8 mouse cellular contexts compared by ENCODE assay signal in genomic region chr5:65765635-65765911, GRCm38 (mm10). TPM values are rescaled to one million over a fixed set of nuclear protein-coding genes. Genes with fewer than 3 reads are reported as not detected.
DNase-seq lines count a peak whose midpoint lies in the region; ATAC-seq and TF ChIP-seq lines count a peak whose summit lies in the region.

No protein-coding gene starts in this region.

- no peaks in the 10 kb centered on the region for H3K27me3 ChIP-seq in kidney, postnatal 0 days (ENCODE audit: insufficient read depth, low read length)
- no peaks in the 10 kb centered on the region for H3K27me3 ChIP-seq in embryonic facial prominence, embryonic 12.5 days
- H3K27me3 ChIP-seq in hindbrain, embryonic 16.5 days (replicated peaks; ENCODE audit: control insufficient read depth, insufficient read depth, low read length): no peaks in the 10 kb centered on the region
- no peaks in the 10 kb centered on the region for H3K27me3 ChIP-seq in midbrain, embryonic 16.5 days (ENCODE audit: control insufficient read depth, insufficient read depth, low read depth, low read length)

- WGBS in kidney, postnatal 0 days: 49% methylated on average over 5 of the region's 5 CpGs
- 69% methylated on average over 5 of the region's 5 CpGs for WGBS in embryonic facial prominence, embryonic 12.5 days
- WGBS in hindbrain, embryonic 16.5 days: 47% methylated on average over 5 of the region's 5 CpGs
- WGBS in midbrain, embryonic 16.5 days: 51% methylated on average over 5 of the region's 5 CpGs

- TF ChIP-seq CTCF in kidney, postnatal 0 days (IDR thresholded peaks at IDR 0.05; ENCODE audit: low read depth): no peak

- no peak for ATAC-seq in kidney, postnatal 0 days (replicated peaks; ENCODE audit: low FRiP score, low read depth)
- no peak for ATAC-seq in embryonic facial prominence, embryonic 12.5 days (ENCODE audit: insufficient number of reproducible peaks, insufficient read depth, low FRiP score, low TSS enrichment)
- no peak for ATAC-seq in hindbrain, embryonic 16.5 days
- no peak for ATAC-seq in midbrain, embryonic 16.5 days

- H3K27ac ChIP-seq in kidney, postnatal 0 days: peak overlapping the region; percentile 99; the same call in 1 of the 2 replicates
- H3K27ac ChIP-seq in embryonic facial prominence, embryonic 12.5 days: no peak overlapping the region
- peak overlapping the region; percentile 5; the same call in 1 of the 2 replicates for H3K27ac ChIP-seq in hindbrain, embryonic 16.5 days (ENCODE audit: low read depth, low read length)
- H3K27ac ChIP-seq in midbrain, embryonic 16.5 days (ENCODE audit: low read length): peak overlapping the region; percentile 99

- no peaks in the 10 kb centered on the region for H3K36me3 ChIP-seq in kidney, postnatal 0 days (ENCODE audit: insufficient read depth, low read length)
- H3K36me3 ChIP-seq in embryonic facial prominence, embryonic 12.5 days: no peaks in the 10 kb centered on the region
- H3K36me3 ChIP-seq in hindbrain, embryonic 16.5 days (ENCODE audit: control insufficient read depth, insufficient read depth, low read length): no peaks in the 10 kb centered on the region
- H3K36me3 ChIP-seq in midbrain, embryonic 16.5 days (ENCODE audit: control insufficient read depth, insufficient read depth, low read length): no peaks in the 10 kb centered on the region

- DNase-seq in kidney, postnatal 0 days (ENCODE audit: low spot score): no peak
- DNase-seq in kidney, postnatal 4 days: no peak
- DNase-seq in right cerebral cortex, postnatal 10 days (ENCODE audit: low spot score in 2 of 2): no peak
- no peak for DNase-seq in adrenal gland, postnatal 10 days
- DNase-seq in gastrocnemius, postnatal 4 days (ENCODE audit: low spot score in 2 of 2): no peak

- H3K4me3 ChIP-seq in kidney, postnatal 0 days (replicated peaks; ENCODE audit: low read depth, low read length): peak overlapping the region; percentile 77
- H3K4me3 ChIP-seq in embryonic facial prominence, embryonic 12.5 days: peak overlapping the region; percentile 84
- H3K4me3 ChIP-seq in hindbrain, embryonic 16.5 days (ENCODE audit: low read length): peak overlapping the region; percentile 91
- H3K4me3 ChIP-seq in midbrain, embryonic 16.5 days (ENCODE audit: low read depth, low read length): peak overlapping the region; percentile 78

- no peaks in the 10 kb centered on the region for H3K9me3 ChIP-seq in kidney, postnatal 0 days (replicated peaks; ENCODE audit: low read length)
- no peaks in the 10 kb centered on the region for H3K9me3 ChIP-seq in embryonic facial prominence, embryonic 12.5 days
- no peaks in the 10 kb centered on the region for H3K9me3 ChIP-seq in hindbrain, embryonic 16.5 days (ENCODE audit: control insufficient read depth, low read length)
- H3K9me3 ChIP-seq in midbrain, embryonic 16.5 days (replicated peaks; ENCODE audit: control insufficient read depth, low read length, poor library complexity, severe bottlenecking): no peaks in the 10 kb centered on the region

- no peaks in the 10 kb centered on the region for H3K4me1 ChIP-seq in kidney, postnatal 0 days (replicated peaks; ENCODE audit: insufficient read depth, low read length)
- H3K4me1 ChIP-seq in embryonic facial prominence, embryonic 12.5 days: peaks cover 4% of the 10 kb centered on the region
- peaks cover 5% of the 10 kb centered on the region for H3K4me1 ChIP-seq in hindbrain, embryonic 16.5 days (ENCODE audit: control insufficient read depth, insufficient read depth, low read depth, low read length)
- H3K4me1 ChIP-seq in midbrain, embryonic 16.5 days (ENCODE audit: control insufficient read depth, insufficient read depth, low read length): peaks cover 10% of the 10 kb centered on the region

- H3K4me2 ChIP-seq in kidney, postnatal 0 days (ENCODE audit: low read length): peak overlapping the region; percentile 94
- H3K4me2 ChIP-seq in embryonic facial prominence, embryonic 12.5 days (replicated peaks): peak overlapping the region; percentile 69
- peak overlapping the region; percentile 72 for H3K4me2 ChIP-seq in hindbrain, embryonic 16.5 days (ENCODE audit: low read length)
- H3K4me2 ChIP-seq in midbrain, embryonic 16.5 days (ENCODE audit: low read length): peak overlapping the region; percentile 74

- H3K9ac ChIP-seq in kidney, postnatal 0 days (ENCODE audit: low read depth, low read length): no peak overlapping the region
- H3K9ac ChIP-seq in embryonic facial prominence, embryonic 12.5 days: peak overlapping the region; percentile 4; the same call in 1 of the 2 replicates
- peak overlapping the region; percentile 39; the same call in 1 of the 2 replicates for H3K9ac ChIP-seq in hindbrain, embryonic 16.5 days (ENCODE audit: low read depth, low read length)
- peak overlapping the region; percentile 52 for H3K9ac ChIP-seq in midbrain, embryonic 16.5 days (ENCODE audit: low read depth, low read length)

RNA-seq across cellular contexts. Expression of gene N4bp2, which starts 2.3 kb away (rescaled TPM):
- polyA plus RNA-seq in kidney, postnatal 0 days (2015; fragmentation: Nextera tagmentation; extraction: Ambion mirVana): 14.9 and 15.8 TPM in 2 replicates
- 38.1 and 41.7 TPM in 2 replicates for polyA plus RNA-seq in embryonic facial prominence, embryonic 12.5 days (2016; fragmentation: Nextera tagmentation; extraction: Ambion mirVana)
- 12.0 and 12.1 TPM in 2 replicates for polyA plus RNA-seq in hindbrain, embryonic 16.5 days (2015; fragmentation: Nextera tagmentation; extraction: Ambion mirVana)
- polyA plus RNA-seq in midbrain, embryonic 16.5 days (2015; fragmentation: Nextera tagmentation; extraction: Ambion mirVana): 14.2 and 19.0 TPM in 2 replicates
- total RNA-seq in adrenal gland, postnatal 10 days (2021): 10 to 100 TPM; 26.0 to 31.2 TPM
- 10 to 100 TPM; 61.3 to 67.5 TPM for total RNA-seq in gastrocnemius, postnatal 4 days (2021)
